Mouse (Mus musculus): Measurements from ENCODE around the gene Sumo3. TPM values are rescaled to one million over a fixed set of nuclear protein-coding genes. Genes with fewer than 3 reads are reported as not detected.

Gene Sumo3
- polyA plus RNA-seq, 1 experiment: 301 TPM

DNA sequence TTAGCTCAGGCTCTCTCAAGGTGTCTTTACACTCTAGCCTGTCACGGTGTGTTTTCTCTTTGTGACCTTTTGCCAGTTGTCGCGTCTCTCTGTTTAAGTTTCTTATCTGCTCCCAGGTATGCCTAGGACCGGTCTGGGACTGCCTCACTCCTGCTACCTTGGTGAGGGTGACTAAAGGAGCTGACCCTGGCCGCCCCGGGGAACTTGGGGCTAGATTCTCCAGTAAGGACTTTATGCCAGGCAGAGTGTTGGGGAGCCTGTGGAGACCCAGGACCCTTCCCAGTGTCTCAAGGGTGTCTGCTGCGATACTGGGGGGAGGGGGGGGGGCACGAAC lies 23.6 kb upstream of the Sumo3 start:
- TF ChIP-seq POLR2A (IDR thresholded peaks at IDR 0.05; ENCODE audit: borderline replicate concordance, insufficient read depth, low read length) (no peak), CTCF (IDR thresholded peaks at IDR 0.05; ENCODE audit: borderline replicate concordance, insufficient read depth, low read depth, low read length) (no peak)
- peak overlapping the region; percentile 34; the same call in 1 of the 2 replicates for H3K27ac ChIP-seq (ENCODE audit: insufficient read depth, low read length)
- no peak for DNase-seq
- WGBS: 6% methylated on average over 8 of the region's 8 CpGs
- H3K27me3 ChIP-seq (ENCODE audit: control insufficient read depth, insufficient read depth, low read length): no peaks in the 10 kb centered on the region
- peak overlapping the region; percentile 69 for H3K4me3 ChIP-seq (replicated peaks; ENCODE audit: insufficient read depth, low read depth, low read length)
- peaks cover 12% of the 10 kb centered on the region for H3K4me1 ChIP-seq (ENCODE audit: control insufficient read depth, insufficient read depth, low read length)

DNA sequence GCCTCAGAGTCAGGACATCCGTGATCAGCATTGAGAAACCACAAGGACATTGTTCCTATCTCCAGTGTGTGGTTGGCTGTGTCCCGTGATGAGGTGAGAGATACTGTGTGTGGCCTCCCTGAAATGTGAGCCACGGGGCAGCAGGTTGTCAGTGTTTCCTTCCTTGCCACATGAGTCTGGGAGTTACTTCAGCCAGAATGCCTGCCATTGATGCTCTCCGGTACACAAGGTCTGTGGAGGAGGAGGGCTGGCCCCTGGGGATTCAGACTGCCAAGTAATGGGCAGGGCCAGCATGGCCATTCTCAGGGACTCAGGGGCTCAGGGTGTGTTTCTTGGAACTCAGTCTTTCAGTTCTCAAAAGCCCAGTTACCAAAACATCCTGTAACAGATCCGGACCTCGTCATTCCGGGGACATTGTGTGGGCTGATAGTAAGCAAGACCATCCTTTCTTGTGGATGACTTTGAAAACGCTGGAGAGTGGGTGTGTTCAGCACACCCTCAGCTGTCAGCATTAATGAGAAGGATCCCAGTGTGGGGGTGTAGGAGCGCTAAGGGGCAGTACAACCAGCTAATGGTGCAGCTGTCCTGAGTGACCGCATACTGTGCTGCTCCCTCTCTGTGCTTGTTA lies 22.0 kb upstream of the Sumo3 start:
- Histone ChIP-seq H3K4me3 (replicated peaks; ENCODE audit: insufficient read depth, low read depth, low read length) (no peak overlapping the region), H3K4me1 (ENCODE audit: control insufficient read depth, insufficient read depth, low read length) (peaks cover 22% of the 10 kb centered on the region), H3K27ac (ENCODE audit: insufficient read depth, low read length) (no peak overlapping the region), H3K27me3 (ENCODE audit: control insufficient read depth, insufficient read depth, low read length) (no peaks in the 10 kb centered on the region)
- WGBS: 51% methylated on average over 10 of the region's 10 CpGs
- TF ChIP-seq POLR2A (IDR thresholded peaks at IDR 0.05; ENCODE audit: borderline replicate concordance, insufficient read depth, low read length) (no peak), CTCF (IDR thresholded peaks at IDR 0.05; ENCODE audit: borderline replicate concordance, insufficient read depth, low read depth, low read length) (no peak)
- no peak for DNase-seq

DNA sequence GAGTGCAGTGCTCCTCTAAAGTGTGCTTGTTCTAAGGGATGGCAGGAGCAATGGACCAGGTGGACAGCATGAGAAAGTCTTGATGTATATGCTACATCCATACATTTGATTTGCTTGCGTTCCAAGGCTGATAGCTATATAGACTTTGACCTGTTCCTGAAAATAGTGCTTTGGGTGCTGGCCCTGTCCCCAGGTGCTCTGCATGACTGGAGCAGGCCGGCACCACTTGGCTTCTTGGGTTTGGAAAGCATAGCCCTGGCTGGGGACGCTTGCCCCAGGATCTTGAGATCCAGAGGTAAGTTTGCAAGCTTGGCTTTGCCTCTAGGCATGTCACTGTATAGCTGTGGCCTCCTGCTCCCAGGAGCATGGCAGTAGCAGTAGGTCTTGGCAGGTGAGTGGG lies 19.3 kb upstream of the Sumo3 start:
- no peak overlapping the region for H3K4me3 ChIP-seq (replicated peaks; ENCODE audit: insufficient read depth, low read depth, low read length)
- no peaks in the 10 kb centered on the region for H3K27me3 ChIP-seq (ENCODE audit: control insufficient read depth, insufficient read depth, low read length)
- TF ChIP-seq CTCF (IDR thresholded peaks at IDR 0.05; ENCODE audit: borderline replicate concordance, insufficient read depth, low read depth, low read length): no peak
- TF ChIP-seq POLR2A (IDR thresholded peaks at IDR 0.05; ENCODE audit: borderline replicate concordance, insufficient read depth, low read length): no peak
- H3K4me1 ChIP-seq (ENCODE audit: control insufficient read depth, insufficient read depth, low read length): peaks cover 30% of the 10 kb centered on the region
- H3K27ac ChIP-seq (ENCODE audit: insufficient read depth, low read length): no peak overlapping the region
- WGBS: 53% methylated on average over 3 of the region's 3 CpGs
- no peak for DNase-seq

DNA sequence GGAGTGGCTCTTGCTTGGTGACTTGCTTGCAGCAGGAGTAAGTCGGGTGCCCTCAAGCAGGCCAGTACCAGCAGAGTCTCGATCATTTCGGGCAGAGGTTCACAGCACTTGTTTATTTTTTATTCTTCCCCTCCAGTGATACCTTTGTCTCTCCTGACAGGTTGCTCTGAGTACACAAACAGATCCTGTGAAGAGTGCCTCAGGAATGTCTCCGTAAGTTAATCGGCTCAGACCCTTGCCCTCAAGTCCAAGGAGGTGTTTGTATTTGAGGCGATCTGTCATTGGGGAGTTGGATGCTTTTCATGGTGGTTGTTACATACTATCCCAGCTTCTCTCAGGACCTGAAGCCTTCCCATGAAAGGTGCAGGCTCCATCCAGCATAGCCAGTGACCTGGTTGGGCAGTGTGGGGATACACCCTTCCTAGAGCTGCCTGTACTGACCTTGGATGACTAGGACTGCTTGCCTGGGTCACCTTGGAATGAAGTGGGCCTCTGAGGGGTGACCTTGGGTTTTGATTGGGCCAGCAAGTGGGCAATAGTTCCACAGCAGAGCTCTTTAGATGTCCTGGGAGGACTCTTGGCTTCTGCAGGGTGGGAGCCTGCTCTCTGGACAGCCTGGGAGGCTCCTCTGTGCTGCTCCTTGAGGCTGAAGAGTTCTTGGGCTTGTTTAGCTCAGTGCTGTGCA lies 18.7 kb upstream of the Sumo3 start:
- no peak for DNase-seq
- H3K27me3 ChIP-seq (ENCODE audit: control insufficient read depth, insufficient read depth, low read length): no peaks in the 10 kb centered on the region
- no peak for TF ChIP-seq POLR2A (IDR thresholded peaks at IDR 0.05; ENCODE audit: borderline replicate concordance, insufficient read depth, low read length)
- TF ChIP-seq CTCF (IDR thresholded peaks at IDR 0.05; ENCODE audit: borderline replicate concordance, insufficient read depth, low read depth, low read length): no peak
- H3K4me3 ChIP-seq (replicated peaks; ENCODE audit: insufficient read depth, low read depth, low read length): no peak overlapping the region
- whole genome bisulfite sequencing: 94% methylated on average over 6 of the region's 6 CpGs
- peaks cover 30% of the 10 kb centered on the region for H3K4me1 ChIP-seq (ENCODE audit: control insufficient read depth, insufficient read depth, low read length)
- peak overlapping the region; percentile 2 for H3K27ac ChIP-seq (ENCODE audit: insufficient read depth, low read length)

DNA sequence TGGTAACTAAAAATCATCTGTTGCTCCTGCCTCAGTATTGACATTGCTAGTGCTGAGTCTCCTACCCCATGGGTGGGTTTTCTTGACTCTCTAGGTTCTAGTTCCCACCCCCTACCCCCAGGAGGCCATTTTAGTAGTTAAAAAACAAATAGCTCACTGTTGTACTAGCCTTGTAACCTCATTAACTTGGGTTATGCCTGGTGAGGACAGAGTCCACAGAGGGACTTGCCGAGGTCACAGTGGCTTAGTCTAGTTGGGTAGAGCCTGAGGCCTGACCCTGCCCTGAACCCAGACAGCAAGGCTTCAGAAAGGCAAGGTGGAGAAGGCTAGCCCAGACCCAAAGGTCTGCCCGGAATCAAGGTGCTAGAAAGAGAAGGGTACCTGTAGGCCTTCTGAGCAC lies 17.9 kb upstream of the Sumo3 start:
- TF ChIP-seq POLR2A (IDR thresholded peaks at IDR 0.05; ENCODE audit: borderline replicate concordance, insufficient read depth, low read length): no peak
- WGBS: 90% methylated on average over 2 of the region's 2 CpGs
- Histone ChIP-seq H3K27ac (ENCODE audit: insufficient read depth, low read length) (no peak overlapping the region), H3K4me1 (ENCODE audit: control insufficient read depth, insufficient read depth, low read length) (peaks cover 30% of the 10 kb centered on the region), H3K27me3 (ENCODE audit: control insufficient read depth, insufficient read depth, low read length) (no peaks in the 10 kb centered on the region), H3K4me3 (replicated peaks; ENCODE audit: insufficient read depth, low read depth, low read length) (no peak overlapping the region)
- no peak for DNase-seq

DNA sequence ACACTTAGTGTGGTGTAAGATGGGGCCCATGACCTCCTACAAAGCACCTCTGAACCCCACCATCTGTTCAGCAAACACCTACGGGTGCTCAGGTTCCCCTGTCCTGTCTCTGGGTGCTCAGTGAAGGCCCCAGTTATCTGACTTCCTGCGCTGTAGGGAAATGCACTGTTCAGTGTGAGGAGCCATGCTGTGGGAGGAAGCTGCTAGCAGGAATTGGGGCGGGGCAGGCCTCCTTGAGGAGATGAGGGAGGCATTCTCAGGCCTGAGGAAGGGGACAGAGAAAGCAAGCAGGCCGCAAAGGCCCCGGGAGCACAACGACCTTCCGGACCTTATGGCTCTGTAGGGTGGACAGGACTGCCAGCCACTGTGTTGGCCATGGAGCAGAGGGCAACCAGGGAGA lies 16.8 kb upstream of the Sumo3 start:
- Histone ChIP-seq H3K27ac (ENCODE audit: insufficient read depth, low read length) (no peak overlapping the region), H3K4me1 (ENCODE audit: control insufficient read depth, insufficient read depth, low read length) (peaks cover 26% of the 10 kb centered on the region), H3K4me3 (replicated peaks; ENCODE audit: insufficient read depth, low read depth, low read length) (no peak overlapping the region), H3K27me3 (ENCODE audit: control insufficient read depth, insufficient read depth, low read length) (no peaks in the 10 kb centered on the region)
- WGBS: 72% methylated on average over 7 of the region's 7 CpGs
- no peak for DNase-seq
- TF ChIP-seq POLR2A (IDR thresholded peaks at IDR 0.05; ENCODE audit: borderline replicate concordance, insufficient read depth, low read length) (no peak), CTCF (IDR thresholded peaks at IDR 0.05; ENCODE audit: borderline replicate concordance, insufficient read depth, low read depth, low read length) (no peak)

DNA sequence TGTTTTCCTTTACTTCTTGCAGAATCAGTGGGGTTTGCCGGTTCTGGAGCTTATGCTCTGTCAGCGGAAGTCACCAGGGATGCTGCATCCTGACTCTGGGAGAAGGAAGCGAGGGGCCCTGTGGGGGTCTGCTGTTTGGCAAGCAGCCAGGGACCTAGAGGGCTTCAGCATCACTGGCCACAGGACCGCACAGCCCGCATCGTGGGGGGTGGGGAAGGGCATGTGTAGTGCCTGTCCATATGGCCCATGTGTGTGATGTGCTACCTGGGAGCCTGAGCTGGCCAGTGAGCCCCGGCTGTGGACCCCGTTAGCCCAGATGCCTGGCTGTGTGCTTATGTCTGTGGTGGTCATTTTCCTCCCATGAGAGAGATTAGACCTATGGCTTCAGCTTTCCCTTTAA lies 16.1 kb upstream of the Sumo3 start:
- TF ChIP-seq POLR2A (IDR thresholded peaks at IDR 0.05; ENCODE audit: borderline replicate concordance, insufficient read depth, low read length): no peak
- no peak for TF ChIP-seq CTCF (IDR thresholded peaks at IDR 0.05; ENCODE audit: borderline replicate concordance, insufficient read depth, low read depth, low read length)
- Histone ChIP-seq H3K4me3 (replicated peaks; ENCODE audit: insufficient read depth, low read depth, low read length) (no peak overlapping the region), H3K4me1 (ENCODE audit: control insufficient read depth, insufficient read depth, low read length) (peaks cover 26% of the 10 kb centered on the region), H3K27me3 (ENCODE audit: control insufficient read depth, insufficient read depth, low read length) (no peaks in the 10 kb centered on the region), H3K27ac (ENCODE audit: insufficient read depth, low read length) (no peak overlapping the region)
- no peak for DNase-seq
- WGBS: 22% methylated on average over 8 of the region's 8 CpGs

DNA sequence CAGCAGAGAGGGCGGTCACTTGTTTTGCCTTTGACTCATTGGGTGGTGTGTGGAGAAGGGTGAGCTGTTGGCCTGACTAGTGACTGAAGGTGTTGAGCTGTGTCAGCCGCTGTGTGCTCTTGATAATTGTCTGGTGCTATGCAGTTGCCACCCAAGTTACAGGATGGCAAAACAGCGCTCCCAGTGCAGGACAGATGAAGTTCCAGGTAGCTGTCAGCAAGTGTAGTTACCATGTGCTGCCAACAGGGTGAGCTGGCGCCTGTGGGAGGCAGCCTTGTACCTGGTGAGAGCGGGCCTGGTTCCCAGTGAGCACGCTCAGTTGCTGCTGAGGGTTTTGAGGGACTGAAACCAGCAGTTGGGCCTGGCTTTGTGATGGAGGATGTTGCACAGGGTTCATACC lies 15.1 kb upstream of the Sumo3 start:
- Histone ChIP-seq H3K27ac (ENCODE audit: insufficient read depth, low read length) (no peak overlapping the region), H3K4me1 (ENCODE audit: control insufficient read depth, insufficient read depth, low read length) (peaks cover 26% of the 10 kb centered on the region), H3K27me3 (ENCODE audit: control insufficient read depth, insufficient read depth, low read length) (no peaks in the 10 kb centered on the region), H3K4me3 (replicated peaks; ENCODE audit: insufficient read depth, low read depth, low read length) (no peak overlapping the region)
- TF ChIP-seq POLR2A (IDR thresholded peaks at IDR 0.05; ENCODE audit: borderline replicate concordance, insufficient read depth, low read length) (no peak), CTCF (IDR thresholded peaks at IDR 0.05; ENCODE audit: borderline replicate concordance, insufficient read depth, low read depth, low read length) (peak; percentile 94)
- peak; percentile 68 to 71 for DNase-seq
- WGBS: 41% methylated on average over 6 of the region's 6 CpGs

Data from cerebellum, adult 2 months (tissue).